Mouse (Mus musculus) T-helper 1 cell (primary cell): ENCODE results near the gene Tspo.

Source experiments
- in situ Hi-C: fragments of 300-600 bp; cut with MboI, MseI; formaldehyde crosslinking; loops from one replicate; pipeline ENCODE4 v1.15.1; 2025; ENCODE audit warnings: high pct_unique_total_duplicates

The Tspo gene

GRCm38 (mm10) chr15:83541647-83542287 is 21.6 kb upstream of the Tspo start:
- in situ Hi-C loops: no loop called here

DNA sequence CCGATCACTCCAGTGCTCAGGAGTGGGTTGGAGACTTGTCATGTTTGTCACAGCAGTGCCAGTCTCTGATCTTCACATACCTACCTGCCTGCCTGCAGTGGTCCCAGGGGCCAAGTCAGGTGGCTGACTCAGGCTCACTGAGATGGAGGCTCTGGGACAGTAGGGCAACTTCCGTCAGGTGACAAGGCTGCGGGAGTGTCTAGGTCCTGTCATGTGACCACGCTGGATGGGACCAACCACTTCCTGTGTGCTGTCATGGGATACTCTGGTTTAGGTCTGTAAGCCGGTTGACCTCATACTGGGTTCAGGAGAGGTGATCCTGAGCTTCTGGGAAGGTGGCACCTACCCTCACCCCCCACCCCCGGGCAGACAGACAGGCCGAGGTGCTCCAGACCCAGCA is 17.4 kb upstream of the Tspo start:
- in situ Hi-C loops: no loop called here

GRCm38 (mm10) chr15:83547144-83547543 is 16.2 kb upstream of the Tspo start:
- in situ Hi-C loops: no loop called here

GRCm38 (mm10) chr15:83550137-83550536 is 13.3 kb upstream of the Tspo start:
- in situ Hi-C loops: no loop called here

GRCm38 (mm10) chr15:83553831-83554230 is 9.6 kb upstream of the Tspo start:
- in situ Hi-C loops: no loop called here

DNA sequence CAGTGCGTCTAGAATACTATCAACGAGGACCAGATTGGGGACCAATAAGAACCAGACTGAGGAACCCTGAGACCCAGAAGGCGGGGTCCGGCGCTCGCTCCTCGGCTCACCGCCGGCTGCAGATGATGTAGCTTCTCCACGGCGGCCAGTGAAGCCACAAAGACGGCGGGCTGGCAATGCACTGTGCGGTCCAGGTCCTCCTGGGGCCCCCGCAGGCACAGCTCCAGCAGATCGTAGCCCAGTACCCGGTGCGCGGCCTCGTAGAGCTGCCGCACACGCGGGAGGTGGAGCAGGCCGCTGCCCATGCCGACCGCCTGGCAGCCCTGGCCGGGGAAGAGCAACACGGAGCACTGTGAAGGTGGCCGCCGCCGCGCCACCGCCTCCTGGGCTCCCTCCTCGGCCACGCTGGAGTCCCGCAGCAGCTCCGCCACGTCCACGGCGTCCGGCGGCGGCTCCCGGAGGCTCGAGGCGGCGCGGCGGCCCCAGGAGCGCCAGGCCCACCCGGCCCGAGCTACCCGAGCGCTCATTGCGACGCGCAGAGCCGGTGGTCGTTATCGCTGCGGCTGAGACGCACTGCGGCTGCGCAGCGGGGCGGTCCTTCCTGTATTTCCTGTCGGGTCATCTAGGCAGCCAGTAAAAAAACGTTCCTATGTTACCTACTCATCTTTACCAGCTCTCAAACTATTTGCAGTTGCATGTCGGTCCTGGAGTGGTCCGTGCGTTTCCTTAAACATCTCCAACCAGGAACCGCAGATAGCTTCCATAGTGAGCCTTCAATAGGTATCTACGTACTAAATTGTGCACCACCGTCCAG is 8.0 kb upstream of the Tspo start:
- in situ Hi-C loops: no loop called here

DNA sequence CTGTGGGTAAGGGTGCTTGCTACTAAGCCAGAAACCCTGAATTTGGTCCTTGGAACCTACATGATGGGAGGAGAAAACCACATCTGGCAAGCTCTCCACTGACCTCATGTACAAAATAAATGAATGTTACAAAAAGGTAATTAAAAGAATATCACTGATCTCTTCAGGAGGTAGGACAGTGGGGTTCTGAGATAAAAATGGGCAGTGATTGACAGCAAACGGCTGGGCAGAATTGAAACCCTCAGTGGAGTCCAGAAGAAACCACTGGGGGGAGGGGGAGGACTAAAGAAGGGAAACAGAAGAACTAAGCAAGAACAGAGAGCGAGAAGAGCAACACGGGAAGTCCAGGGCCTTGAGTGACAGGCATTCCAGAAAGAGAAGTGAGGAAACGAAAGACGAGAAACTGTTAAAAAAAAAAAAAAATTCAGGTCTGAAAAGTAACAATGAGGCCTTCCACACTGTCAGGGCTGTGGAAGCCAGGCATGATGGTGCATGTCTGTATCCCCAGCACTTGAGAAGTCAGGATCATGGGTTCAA is 2.4 kb upstream of the Tspo start:
- in situ Hi-C loops: no loop called here

DNA sequence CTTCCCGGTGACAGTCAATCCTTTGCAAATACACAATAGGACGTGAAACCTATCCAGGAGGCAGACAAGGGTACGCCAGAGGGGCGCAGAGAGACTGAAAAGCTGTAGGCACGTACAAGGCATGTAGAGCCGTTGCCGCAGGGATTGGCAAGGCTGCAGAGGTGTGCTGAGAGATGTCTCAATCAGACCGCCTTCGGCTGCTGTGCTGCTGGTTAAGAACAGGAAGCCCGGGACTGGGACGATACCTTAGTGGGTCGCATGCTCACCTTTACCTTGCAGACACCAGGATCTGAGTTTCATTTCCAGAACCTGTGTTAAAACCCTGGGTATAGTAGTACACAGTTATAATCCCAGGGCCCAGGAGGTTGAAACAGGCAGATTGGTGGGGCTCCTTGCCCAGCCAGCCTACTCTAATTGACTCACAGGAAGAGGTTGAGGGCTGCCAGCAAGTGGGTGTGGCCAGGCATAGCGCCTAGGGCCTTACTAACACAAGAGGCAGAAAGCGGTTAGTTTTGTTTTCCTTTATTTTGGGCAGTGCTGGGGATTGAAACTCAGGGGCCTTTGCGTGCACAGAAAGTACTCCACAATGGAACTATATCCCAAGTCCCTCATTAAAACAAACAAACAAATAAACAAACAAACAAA is 644 bp upstream of the Tspo start:
- in situ Hi-C loops: no loop called here

DNA sequence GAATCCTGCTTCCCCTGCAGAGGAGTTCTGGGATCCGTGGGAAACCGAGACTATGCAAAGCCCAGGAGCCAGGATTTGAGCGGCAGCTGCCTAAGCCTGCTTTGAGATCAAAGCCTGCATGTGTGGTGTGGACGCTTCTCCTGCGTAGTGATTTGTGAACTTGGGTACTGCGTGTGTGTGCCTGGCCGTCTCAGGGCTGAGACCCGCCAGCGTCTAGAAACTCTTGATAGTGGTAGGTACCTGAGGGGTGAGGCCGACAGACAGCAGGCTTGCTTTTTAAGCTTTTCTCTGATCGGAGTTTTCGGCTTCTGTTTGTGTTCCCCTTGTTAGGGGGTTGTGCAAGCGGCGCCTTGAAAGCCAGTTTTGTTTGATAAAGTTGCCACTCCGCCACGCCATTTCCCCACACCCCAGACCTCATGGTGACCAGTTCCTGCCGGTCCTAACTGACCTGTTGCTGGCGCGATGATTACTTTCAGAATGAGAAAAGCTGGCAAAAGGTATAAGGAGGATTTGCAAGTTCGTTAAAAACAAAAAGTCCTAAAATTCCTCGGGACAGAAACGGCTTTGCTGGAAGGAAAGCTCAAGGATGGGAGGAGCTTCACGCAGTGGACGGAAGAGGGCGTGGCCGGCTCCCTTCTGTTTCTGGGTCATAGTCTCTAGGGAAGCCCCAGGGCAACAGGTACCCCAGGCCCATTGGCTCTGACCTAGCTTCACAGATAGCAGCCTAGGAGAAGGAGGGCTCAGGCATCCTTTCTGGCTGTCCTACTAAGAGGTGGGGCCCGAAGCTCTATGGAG is 662 bp downstream of the Tspo start:
- in situ Hi-C loops: no loop called here

- in situ Hi-C loops: no loop called here
Measured at GRCm38 (mm10) chr15:83565434-83565833, 2.0 kb downstream of the Tspo start.

DNA sequence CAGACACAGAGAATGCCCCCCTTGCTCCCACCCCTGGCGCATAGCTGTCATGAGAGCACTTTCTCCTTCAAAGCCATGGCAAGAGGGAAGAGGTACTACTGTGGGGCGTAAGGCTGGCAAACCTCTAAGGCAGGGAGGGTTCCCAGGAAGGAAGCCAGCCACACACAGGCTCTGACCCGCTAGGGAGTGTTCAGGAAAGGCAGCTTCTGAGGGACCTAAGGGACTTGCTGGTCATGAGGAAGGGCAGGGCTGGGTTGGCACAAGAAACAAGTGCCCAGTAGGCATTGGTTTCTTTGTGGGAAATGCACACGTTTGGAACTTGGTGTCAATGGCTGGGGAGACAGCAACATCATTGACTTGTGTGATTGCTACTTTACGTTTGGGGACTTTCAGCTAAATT is 2.6 kb downstream of the Tspo start:
- in situ Hi-C loops: no loop called here

DNA sequence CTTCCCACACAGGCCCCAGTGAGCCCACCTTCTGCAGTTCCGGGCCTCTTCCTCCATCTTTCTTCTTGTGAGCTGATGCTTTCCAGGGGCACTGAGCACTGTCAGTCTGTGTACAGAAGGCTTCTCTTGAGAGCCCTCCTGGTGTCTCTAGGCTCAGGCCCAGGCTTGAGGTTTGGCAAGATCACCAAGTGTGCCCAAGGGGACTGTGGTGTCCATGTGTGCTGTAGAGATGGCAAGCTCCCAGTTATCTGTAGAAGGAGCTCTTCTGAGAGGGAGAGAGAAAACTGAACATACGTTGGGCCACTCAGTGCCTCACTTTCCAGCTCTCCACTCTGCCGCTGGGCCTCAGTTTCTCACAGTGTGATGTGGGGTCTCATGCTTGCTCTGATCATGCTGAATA is 4.3 kb downstream of the Tspo start:
- in situ Hi-C loops: no loop called here

DNA sequence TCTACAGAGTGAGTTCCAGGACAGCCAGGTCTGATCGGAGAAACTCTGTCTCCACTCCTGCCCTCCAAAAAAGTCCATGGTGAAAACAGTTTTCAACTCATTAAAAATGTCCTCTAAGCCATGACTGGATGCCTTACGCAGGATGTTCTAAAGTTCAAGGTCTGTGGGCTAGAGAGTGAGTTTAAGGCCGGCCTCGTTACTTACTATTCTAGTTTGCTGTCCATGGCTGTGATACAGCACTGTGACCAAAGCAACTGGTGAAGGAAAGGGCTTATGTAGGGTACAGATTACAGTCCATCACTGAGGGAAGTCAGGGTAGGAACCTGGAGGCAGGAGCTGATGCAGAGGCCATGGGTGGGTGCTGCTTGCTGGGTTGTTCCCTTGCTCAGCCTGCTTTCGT is 5.2 kb downstream of the Tspo start:
- in situ Hi-C loops: no loop called here

GRCm38 (mm10) chr15:83569682-83570081 is 6.3 kb downstream of the Tspo start:
- in situ Hi-C loops: no loop called here

DNA sequence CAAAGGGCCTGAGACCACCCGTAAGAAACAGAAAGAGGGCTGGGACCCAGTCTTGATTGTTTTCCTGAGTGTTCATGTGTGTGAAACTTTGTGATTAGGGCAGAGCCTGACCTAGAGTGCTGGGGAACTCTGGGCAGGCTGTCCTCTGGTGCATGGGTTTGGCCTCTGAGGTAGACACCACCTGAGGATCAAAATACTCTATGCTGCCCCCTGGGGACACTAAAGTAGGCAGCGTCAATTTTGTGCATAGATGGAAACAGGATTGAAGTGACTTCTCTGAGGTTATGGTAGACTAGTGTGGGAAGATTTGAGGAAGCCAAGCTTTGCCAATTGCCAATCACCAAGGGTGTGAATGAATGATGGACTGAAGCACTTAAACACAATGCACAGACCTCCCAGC is 7.2 kb downstream of the Tspo start:
- in situ Hi-C loops: no loop called here

GRCm38 (mm10) chr15:83571636-83572035 is 8.2 kb downstream of the Tspo start:
- in situ Hi-C loops: no loop called here

GRCm38 (mm10) chr15:83572132-83572531 is 8.7 kb downstream of the Tspo start:
- in situ Hi-C loops: no loop called here

DNA sequence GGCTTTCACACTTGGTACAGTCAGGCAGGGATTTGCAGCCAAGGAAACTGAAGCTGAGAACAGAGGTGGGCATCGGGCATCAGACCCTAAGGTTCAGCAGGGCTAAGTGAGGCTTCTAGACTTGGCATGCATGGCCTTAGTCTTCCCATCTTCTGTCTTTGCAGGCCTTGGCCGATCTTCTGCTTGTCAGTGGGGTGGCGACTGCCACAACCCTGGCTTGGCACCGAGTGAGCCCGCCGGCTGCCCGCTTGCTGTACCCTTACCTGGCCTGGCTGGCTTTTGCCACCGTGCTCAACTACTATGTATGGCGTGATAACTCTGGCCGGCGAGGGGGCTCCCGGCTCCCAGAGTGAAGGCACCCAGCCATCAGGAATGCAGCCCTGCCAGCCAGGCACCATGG is 10.2 kb downstream of the Tspo start:
- in situ Hi-C loops: no loop called here

GRCm38 (mm10) chr15:83574731-83575351 is 11.4 kb downstream of the Tspo start:
- in situ Hi-C loops: no loop called here

GRCm38 (mm10) chr15:83575543-83575942 is 12.2 kb downstream of the Tspo start:
- in situ Hi-C loops: no loop called here

DNA sequence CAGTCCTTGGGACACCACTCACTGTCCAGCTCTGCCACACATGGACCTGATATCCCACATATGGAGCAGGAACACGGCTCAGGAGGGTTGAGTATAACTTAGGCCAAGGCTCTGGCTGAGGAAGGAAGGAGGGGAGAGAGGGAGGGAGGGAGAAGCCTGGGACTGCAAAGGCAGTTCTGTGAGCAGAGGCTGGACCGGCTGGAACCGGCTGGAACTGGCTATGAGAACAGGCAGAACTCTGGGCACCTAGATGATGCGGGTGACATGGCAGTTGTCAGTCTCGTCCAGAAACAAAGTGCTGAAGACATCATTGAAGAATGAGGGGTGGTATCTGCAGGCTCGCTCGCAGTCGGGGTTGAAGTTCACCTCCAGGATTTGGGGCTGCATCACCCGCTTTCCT is 13.3 kb downstream of the Tspo start:
- in situ Hi-C loops: no loop called here
